Mouse (Mus musculus) adrenal gland, adult 8-10 months (tissue): ENCODE measurements at regions not wholly inside any gene's neighbourhood (a gene's known extent, or its start where the extent isn't known, plus 50 kb on each side); places are given as distances from the start of the nearest gene placed in this dataset.

Experiments used
- DNase-seq: peaks from one replicate; pipeline ENCODE4 v3.0.0; 2022

DNA sequence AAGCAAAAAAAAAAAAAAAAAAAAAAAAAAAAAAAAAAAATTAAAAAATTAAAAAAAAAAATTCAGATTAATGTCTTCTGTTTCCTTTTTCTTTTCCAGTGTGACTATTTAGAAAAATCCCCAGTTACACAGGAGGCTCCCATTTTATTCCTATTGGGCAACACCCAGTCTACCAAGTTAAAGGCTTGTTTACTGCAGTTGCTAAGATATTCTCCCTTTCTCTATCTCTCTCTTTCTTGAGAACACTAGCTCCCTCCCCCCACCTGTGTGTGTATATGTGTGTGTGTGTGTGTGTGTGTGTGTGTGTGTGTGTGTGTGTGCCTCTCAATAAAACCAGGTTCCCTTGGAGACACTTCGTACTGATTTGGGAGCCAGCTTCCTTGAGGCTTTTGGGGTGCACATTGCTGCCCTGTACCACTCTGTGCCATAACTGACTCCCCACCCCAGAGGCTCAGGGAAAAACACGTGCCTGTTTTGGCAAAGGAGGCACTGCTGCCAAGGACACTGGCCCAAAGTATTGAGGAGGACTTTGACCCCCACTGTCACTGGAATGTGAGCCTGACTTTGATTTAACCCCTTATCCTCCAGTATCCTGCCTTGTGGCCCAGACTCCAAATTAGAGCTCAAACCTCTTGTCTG, 50.3 kb downstream of the Anapc15-ps start:
- DNase-seq = peak; percentile 57

DNA sequence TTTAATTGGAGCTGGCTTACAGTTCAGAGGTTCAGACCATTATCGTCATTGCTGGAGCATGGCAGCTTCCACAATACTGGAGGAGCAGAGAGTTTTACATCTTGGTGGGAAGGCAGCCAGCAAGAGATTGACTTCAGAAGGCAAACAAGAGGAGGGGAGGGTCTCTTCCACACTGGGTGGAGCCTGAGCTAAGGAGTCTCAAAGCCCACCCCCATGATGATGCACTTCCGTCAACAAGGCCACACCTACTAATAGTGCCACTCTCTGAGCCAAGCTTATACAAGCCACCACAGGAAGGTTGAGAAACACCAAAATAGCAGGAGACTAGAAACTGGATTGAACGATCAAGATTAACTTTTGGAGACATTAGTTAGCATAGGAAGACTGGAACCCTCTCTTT, 52.5 kb downstream of the Anapc15-ps start:
- DNase-seq = no peak

DNA sequence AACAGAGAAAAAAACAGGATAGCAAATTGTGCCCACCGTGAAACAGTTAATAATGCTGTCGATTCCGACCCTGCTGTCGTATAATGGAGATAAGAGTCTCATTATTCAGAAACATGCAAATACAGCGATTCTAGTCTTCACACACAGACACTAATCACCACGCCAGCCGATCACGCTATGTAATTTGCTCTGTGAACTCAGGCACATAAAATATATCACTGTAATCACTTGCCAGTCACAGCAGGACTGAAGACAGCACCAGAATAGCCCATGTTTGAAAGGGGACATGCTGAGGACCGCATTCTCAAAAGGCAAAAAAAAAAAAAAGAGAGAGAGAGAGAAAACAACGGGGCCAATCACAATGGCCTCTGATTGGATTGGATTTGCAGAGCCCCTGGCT, 53.6 kb downstream of the Anapc15-ps start:
- DNase-seq = no peak

DNA sequence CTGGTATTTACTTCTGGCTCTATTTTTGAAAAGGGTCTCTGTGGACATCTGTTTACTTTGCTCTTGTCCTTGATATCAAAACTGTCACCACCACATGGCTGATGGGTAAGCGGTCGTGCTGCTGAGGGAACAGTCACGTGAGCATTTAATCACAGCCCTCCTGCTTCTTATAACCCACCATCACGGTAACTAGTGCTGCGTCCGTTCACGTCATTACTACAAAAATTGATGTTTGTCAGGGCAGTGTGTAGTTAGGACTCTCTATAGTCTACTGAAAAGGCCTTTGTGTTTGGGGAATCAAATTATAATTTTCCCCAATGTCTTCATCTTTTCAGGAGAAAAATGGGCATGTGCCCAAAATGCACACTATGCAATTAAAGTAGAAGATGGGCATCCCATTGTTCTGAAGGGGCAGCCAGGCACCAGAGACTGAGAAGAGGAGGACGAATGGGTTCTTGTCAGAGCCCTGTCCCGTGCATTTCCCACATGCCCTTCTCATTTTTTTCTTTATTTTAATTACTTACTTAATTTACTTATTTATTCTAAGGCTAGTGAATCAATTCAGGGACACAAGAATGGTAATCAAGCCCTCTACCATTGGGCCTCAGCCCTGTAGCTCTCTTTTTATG, 54.6 kb upstream of the Nudt4 start:
- DNase-seq = no peak

DNA sequence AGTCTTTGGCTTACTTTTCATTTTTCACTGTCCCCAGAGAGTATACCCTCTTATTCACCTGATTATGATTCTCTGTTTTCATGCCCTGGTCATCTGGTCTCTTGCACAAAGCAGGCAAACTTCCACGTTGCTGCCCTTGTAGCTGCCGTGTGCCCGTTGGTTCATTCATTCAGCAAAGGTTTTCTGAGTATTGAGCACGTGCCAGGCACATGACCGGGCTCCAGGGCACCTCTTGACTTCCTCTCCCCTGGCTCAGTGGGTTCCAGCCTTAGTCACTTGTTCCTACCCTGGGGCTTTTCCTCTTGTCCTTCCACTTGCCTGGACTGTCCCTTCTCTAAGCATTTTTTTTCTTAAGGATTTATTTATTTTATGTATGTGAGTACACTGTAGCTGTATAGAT, 52.9 kb upstream of the Nudt4 start:
- peak; percentile 42 for DNase-seq

DNA sequence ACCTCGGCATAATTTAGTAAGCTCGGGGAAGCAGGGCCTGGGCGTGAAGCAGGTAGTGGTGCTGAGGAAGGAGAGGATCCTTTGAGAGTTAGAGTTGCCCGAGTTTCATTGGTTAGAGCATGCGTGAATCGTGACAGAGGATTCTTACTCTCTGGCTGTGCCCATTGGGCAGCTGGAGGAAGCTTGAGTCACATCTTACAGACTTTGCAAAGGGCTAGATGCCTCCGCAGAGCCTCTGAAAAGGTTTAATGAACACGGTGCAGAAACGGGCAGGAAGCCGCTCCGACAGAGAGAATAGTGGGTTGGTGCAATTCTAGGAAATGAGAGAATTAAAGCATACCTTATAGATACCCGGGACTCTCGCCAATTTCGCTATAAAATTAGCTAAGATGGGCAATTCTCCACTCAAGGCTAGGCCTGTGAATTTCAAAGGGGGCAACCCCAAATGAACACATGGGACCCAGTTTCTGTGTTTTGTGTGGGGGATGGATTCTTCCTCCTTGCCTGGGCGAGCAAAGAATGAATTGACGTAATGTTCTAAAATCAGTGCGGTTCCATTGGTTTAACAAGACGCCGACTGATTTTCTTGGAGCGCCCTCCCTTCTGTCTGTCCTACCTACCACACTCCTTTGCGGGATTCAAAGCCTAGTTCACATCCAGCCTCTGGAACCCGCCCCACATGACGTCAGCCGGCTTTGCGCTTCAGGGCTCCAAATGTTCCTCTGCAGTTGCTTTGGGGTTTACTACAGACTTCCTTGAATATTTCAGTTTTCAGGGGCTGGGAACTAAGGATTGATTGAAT, 52.1 kb upstream of the Nudt4 start:
- DNase-seq = no peak
